Mouse (Mus musculus) Patski (cell line): ENCODE results near the gene Gm43552. TPM values are rescaled to one million over a fixed set of nuclear protein-coding genes. Genes with fewer than 3 reads are reported as not detected.
"Not testable (repeated sequence)": the region's sequence is repeated elsewhere in the genome, so short reads cannot be mapped to it uniquely, and the experiment has no call there.

Experiments
- ATAC-seq: fragments of 100-300 bp; one replicate; pipeline ENCODE4 v1.8.0; 2021
- CTCF ChIA-PET: fragments of 350-600 bp; sonication (Branson Sonifier 250); formaldehyde crosslinking; loops from one replicate; lab custom pipeline; 2022; ENCODE audit warnings: inconsistent platforms; lab: Charles Lee
- POLR2A ChIA-PET: fragments of 350-600 bp; sonication (Branson Sonifier 250); formaldehyde crosslinking; loops from one replicate; lab custom pipeline; 2022; ENCODE audit warnings: antibody characterized with exemption, inconsistent platforms; lab: Charles Lee
- DNase-seq: peaks from one replicate; pipeline ENCODE4 v3.0.0-alpha.2; 2011; ENCODE audit warnings: low read depth, low spot score
- H3K27me3 ChIP-seq: fragments of 371-371 bp; one replicate; pipeline ENCODE4 v1.5.1; 2021
- CTCF ChIP-seq: fragments of 100-300 bp; IDR thresholded peaks from one replicate; pipeline ENCODE4 v1.5.1; 2021
- in situ Hi-C: fragments of 300-500 bp; cut with MboI; formaldehyde crosslinking; loops from 3 replicates; pipeline ENCODE4 v1.11.1; 2018; ENCODE audit warnings: low pct_unique_long_range_greater_than_20kb, mixed read lengths
- polyA plus RNA-seq: library from polyadenylated mRNA; unstranded; gene quantifications from one replicate; pipeline ENCODE4 v1.2.3, GENCODE M21; 2021

Gene Gm43552
- polyA plus RNA-seq, result not detected

DNA sequence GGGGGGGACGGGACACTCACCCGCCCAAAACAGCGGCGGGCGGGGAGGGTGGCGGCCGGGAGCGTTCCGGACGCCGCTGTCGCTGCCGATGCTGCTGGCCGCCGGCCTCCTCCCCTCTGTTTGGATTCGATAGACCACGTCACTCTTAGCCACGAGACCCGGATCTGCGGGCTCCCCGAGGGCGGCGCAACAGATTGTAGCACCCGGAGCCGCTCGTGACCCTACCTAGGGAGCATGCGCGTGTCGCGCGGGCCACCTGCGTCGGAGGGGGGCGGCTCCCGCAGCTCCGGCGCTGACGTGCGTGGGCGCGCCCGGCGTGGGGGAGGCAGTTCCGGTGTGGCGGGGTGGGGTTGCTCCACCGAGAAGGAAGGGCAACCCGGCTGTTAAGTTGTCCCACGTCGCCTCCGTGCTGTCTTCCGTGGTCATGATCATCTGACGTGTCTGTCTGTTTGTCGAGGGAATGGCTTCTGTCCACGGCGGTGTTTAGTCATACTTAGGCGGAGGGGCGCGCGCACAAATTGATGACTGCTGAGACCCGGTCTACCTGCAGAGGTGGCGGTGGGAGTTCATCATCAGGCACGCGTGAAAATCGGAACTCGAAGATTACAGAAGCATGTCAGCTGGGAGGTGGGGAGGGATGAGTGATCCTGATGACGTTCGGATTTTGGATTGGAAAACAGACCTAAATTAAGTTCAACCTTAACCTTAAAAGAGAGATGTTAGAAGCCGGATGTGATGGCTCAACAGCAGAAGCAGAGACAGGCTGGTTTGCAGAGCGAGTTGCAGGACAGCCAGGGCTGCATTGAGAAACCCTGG is at the start of gene Gm43552:
Gm43552 (minus strand) TSS at position 118 of the 816 bp plus-strand sequence.
- ChIA-PET CTCF (no interaction called here), POLR2A (interaction anchor here (1.0 to 1.3 kb wide), 2 partner anchors 21 to 159 kb away, joined by 3 to 5 read pairs; no protein-coding TSS in a partner anchor)
- peak; percentile 71 for DNase-seq
- in situ Hi-C loops, result no loop called here
- peak; percentile 84 for ATAC-seq
- no peak for TF ChIP-seq CTCF
- no peaks in the 10 kb centered on the region for H3K27me3 ChIP-seq

DNA sequence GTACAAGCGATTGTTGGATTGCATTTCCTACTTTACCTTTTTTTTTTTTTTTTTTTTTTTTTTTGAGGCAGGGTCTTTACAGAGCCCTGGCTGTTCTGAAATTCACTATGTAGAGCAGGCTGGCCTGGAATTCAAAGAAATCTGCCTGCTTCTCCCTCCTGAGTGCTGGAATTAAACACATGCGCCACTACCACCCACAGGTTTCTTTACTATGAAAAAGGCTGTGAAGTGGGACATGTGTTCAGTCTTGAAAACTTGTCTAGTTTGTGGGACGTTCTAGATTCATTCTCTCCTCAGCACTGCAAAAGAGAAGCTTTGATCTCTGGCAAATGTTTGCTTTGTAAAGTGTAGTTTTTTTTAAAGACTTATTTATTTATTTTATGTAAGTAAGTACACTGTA is 49.3 kb upstream of the Gm43552 start:
- no peak for TF ChIP-seq CTCF
- DNase-seq, result no peak
- ATAC-seq, result no peak
- POLR2A ChIA-PET, result interaction anchor here (0.7 kb wide), 1 partner anchor 23 kb away, joined by 3 read pairs; no protein-coding TSS in a partner anchor
- CTCF ChIA-PET, result interaction anchor here (1.3 to 2.1 kb wide), 5 partner anchors 13 to 53 kb away, joined by 3 to 9 read pairs (median 4); no protein-coding TSS in a partner anchor
- in situ Hi-C loops, result loop anchor here (25.0 kb wide), 1 partner anchor 145 kb away; the partner anchor contains the start of gene Pds5a
- no peaks in the 10 kb centered on the region for H3K27me3 ChIP-seq

DNA sequence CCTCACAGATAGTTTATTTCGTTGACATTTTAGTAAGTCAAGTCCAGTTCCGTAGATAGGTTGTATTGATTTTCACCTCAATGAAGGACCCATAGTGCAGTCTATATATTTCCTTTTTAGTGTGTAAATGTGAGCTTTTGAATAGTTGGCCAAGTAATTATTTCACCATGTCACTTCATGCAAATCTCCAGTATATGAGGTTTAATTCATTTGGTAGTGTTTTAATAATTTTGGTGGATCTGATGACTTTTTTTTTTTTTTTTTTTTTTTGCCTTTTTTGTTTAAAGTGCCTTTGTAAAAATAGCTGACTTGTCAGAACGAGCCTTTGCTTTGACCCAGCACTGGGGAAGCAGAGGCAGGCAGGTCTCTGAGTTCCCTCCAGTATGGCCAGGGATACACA is 47.2 kb upstream of the Gm43552 start:
- DNase-seq (no peak), ATAC-seq (no peak)
- in situ Hi-C loops, result loop anchor here (25.0 kb wide), 1 partner anchor 148 kb away; the partner anchor contains the start of gene Pds5a
- H3K27me3 ChIP-seq, result no peaks in the 10 kb centered on the region
- POLR2A ChIA-PET, result interaction anchor here (0.6 to 0.7 kb wide), 3 partner anchors 39 to 1205 kb away, joined by 3 to 9 read pairs (median 4); no protein-coding TSS in a partner anchor
- TF ChIP-seq CTCF, result no peak
- CTCF ChIA-PET, result interaction anchor here (0.7 to 1.6 kb wide), 5 partner anchors 11 to 156 kb away, joined by 3 to 5 read pairs (median 3); no protein-coding TSS in a partner anchor

DNA sequence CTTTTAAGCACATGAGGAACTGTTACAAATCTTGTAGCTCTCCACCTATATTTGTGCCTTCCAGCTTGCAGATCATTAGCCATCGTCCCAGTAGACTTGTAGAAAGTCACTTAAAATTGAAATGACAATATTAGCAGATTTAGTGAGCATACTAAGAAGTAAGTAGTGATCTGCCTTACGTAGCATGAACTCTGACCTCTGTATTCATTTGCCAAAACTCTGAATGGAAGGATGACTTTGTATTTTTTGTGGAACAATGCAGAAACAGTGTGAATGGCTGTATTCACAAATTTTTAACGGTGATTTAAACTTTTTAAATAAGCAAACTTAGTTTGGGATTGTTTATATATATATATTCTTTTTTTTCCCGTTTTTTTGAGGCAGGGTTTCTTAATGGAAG is 46.2 kb upstream of the Gm43552 start:
- in situ Hi-C loops, result loop anchor here (25.0 kb wide), 1 partner anchor 148 kb away; the partner anchor contains the start of gene Pds5a
- no peaks in the 10 kb centered on the region for H3K27me3 ChIP-seq
- POLR2A ChIA-PET, result interaction anchor here (1.1 kb wide), 1 partner anchor 160 kb away, joined by 3 read pairs; the partner anchor contains the start of gene Pds5a
- ATAC-seq (no peak), DNase-seq (no peak)
- no peak for TF ChIP-seq CTCF
- CTCF ChIA-PET, result interaction anchor here (1.0 to 1.6 kb wide), 5 partner anchors 11 to 55 kb away, joined by 3 to 5 read pairs (median 3); no protein-coding TSS in a partner anchor

DNA sequence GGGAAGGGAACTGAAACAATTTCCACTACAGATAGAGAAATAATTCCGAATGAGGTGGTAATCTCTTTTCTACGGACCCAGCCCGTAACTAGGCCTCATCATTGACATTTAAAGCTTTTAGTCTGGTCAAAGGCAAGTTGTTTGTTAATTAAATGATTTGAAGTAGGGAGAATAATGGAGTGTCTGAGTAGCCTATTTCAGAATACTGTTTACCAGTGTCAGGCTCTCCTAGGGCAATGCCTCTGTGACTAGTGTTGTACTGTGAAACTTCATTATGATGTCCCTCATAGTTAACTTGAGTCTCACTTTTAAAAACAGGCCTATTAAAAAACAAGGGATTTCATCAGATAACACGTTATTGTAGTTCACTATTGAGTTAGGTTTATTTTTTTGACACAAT is 45.5 kb upstream of the Gm43552 start:
- CTCF ChIA-PET, result interaction anchor here (1.1 kb wide), 1 partner anchor 56 kb away, joined by 3 read pairs; no protein-coding TSS in a partner anchor
- DNase-seq (no peak), ATAC-seq (no peak)
- in situ Hi-C loops, result loop anchor here (25.0 kb wide), 1 partner anchor 149 kb away; the partner anchor contains the start of gene Pds5a
- POLR2A ChIA-PET, result interaction anchor here (0.8 to 1.1 kb wide), 2 partner anchors 152 to 160 kb away, joined by 3 to 4 read pairs; partner anchors contain the start of gene Pds5a
- TF ChIP-seq CTCF, result no peak
- H3K27me3 ChIP-seq, result no peaks in the 10 kb centered on the region

DNA sequence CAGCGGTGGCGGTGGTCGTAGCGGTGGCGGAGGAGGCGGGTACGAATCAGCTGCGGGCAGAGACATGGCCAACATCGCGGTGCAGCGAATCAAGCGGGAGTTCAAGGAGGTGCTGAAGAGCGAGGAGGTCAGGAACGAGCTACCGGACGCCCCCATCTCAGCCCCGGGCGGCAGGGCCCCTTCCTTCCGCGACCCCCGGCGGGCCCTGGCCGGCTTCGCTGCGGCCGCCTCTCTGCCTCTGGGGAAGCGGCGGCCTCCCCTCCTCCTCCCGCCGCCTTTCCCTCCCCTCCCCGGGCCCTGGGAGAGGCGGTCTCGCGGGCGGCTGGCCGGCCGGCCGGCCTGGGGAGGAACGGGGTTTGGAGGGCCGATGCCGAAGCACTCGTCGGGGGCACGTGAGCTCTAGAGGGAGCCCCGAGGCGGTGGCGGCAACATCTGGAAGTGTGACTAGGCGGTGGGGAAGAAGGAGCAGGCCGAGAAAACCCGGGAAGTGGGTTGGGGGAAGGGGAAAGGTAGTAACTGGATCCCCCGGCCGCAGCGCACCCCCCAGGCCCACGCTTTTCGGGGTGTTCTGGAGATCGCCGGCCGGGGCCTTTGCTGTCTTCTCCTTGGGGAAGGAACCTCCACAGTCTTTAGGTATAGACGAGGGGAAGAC is 44.9 kb upstream of the Gm43552 start:
- ATAC-seq (peak; percentile 37), DNase-seq (no peak)
- TF ChIP-seq CTCF, result no peak
- POLR2A ChIA-PET, result interaction anchor here (0.7 to 1.3 kb wide), 4 partner anchors 9 to 158 kb away, joined by 3 to 5 read pairs (median 4); no protein-coding TSS in a partner anchor
- no peaks in the 10 kb centered on the region for H3K27me3 ChIP-seq
- in situ Hi-C loops, result loop anchor here (25.0 kb wide), 1 partner anchor 150 kb away; the partner anchor contains the start of gene Pds5a
- CTCF ChIA-PET, result interaction anchor here (1.1 kb wide), 1 partner anchor 56 kb away, joined by 3 read pairs; no protein-coding TSS in a partner anchor

DNA sequence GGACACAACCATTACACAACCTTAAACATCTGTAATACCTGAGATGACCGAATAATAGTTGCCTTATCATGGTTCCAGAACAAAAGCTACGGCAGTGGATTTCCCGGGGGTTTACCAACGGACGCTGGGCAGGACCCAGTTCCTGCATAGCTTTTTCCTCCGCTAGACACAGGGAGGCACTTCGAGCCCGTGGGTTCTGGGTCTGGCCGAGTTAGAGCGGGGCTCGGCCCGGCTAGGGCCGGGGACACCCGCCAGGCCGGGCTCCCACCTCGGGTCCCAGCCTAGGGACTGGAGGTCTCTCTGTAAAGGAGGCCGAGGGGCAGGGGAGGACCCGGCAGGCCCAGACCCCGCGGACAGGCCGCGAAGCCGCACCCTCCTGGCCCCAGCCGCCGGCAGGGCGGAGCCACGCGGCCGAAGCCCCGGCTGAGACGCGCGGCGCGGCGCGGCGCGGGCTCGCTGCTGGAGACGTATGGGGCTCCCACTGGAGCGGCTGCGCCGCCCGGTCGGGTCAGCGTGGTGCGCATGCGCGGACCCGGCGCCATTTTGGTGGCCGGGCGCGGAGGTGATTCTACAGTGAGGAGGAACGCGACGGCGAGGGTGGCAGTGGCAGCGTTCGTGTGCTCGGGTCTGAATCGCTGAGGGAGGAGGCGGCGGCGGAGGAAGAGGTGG is 44.3 kb upstream of the Gm43552 start, which contains the start of the genes Smim14 and Ube2k:
Smim14 (minus strand) TSS at position 434 of the 669 bp plus-strand sequence.
Ube2k (plus strand) TSS at position 483 of the 669 bp plus-strand sequence.
- no peaks in the 10 kb centered on the region for H3K27me3 ChIP-seq
- ChIA-PET CTCF (interaction anchor here (0.8 to 3.0 kb wide), 10 partner anchors 11 to 399 kb away, joined by 3 to 22 read pairs (median 3); no protein-coding TSS in a partner anchor), POLR2A (interaction anchor here (0.7 to 1.3 kb wide), 6 partner anchors 9 to 159 kb away, joined by 3 to 5 read pairs (median 4); no protein-coding TSS in a partner anchor)
- ATAC-seq (peak; percentile 98), DNase-seq (peak; percentile 58)
- in situ Hi-C loops, result loop anchor here (25.0 kb wide), 1 partner anchor 150 kb away; the partner anchor contains the start of gene Pds5a
- TF ChIP-seq CTCF, result peak; percentile 46

DNA sequence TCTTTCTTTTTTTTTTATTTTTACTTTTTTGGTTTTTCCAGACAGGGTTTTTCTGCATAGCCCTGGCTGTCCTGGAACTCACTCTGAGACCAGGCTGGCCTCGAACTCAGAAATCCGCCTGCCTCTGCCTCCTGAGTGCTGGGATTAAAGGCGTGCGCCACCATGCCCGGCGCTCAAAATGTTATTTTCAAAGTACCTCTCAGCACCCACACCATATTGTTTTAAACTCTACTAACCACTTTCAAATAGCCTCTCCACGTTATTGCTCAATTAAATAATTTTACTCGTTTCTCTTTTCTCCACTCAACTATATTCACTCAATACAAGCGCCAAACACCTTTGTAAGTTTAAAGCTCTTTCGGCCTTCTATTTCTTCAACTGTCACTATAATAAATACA is 43.4 kb upstream of the Gm43552 start:
- not testable (repeated sequence) for H3K27me3 ChIP-seq, ATAC-seq, DNase-seq
- POLR2A ChIA-PET, result interaction anchor here (0.6 to 1.3 kb wide), 4 partner anchors 33 to 63 kb away, joined by 3 to 6 read pairs (median 5); no protein-coding TSS in a partner anchor
- in situ Hi-C loops, result loop anchor here (25.0 kb wide), 1 partner anchor 151 kb away; the partner anchor contains the start of gene Pds5a
- CTCF ChIA-PET, result interaction anchor here (0.7 to 3.0 kb wide), 19 partner anchors 8 to 400 kb away, joined by 3 to 22 read pairs (median 3); no protein-coding TSS in a partner anchor
